Mouse (Mus musculus) thymus, postnatal 0 days (tissue): ENCODE results near the gene Coro7. TPM values are rescaled to one million over a fixed set of nuclear protein-coding genes. Genes with fewer than 3 reads are reported as not detected.

Source experiments
- DNase-seq: peaks from one replicate; pipeline ENCODE4 v3.0.0-alpha.2; 2015; ENCODE audit warnings: low spot score
- polyA plus RNA-seq: library from polyadenylated mRNA; unstranded; fragments of >200 nt; fragmentation: Nextera tagmentation; extraction: Ambion mirVana; gene quantifications from 2 replicates; pipeline ENCODE4 v1.2.1, GENCODE M21; 2015

The Coro7 gene
- polyA plus RNA-seq, 1 experiment from 2014 or later, result 55.0 TPM

DNA sequence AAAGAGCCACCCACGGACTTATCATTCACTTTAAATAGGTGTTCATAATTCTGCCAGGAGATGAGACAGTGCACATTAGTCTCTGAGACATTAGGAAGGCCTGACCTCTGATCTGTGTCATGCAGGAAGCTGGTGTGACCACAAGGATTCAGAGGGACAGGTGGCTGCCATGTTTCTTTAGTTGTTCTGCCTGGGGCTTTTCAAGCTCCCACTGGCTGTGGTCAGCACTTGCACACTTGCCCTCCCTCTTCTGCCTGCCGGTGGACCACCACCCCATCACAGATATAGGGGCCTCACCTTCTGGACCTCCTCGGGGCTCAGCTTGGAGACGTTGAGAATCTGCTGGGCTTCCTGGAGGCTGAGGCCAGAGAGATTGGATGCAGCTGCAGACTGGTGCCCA lies 62.7 kb downstream of the Coro7 start:
- no peak for DNase-seq

- no peak for DNase-seq
These were observed 64.3 kb downstream of the Coro7 start for GRCm38 (mm10) chr16:4615297-4615696.

GRCm38 (mm10) chr16:4614639-4615038 lies 64.9 kb downstream of the Coro7 start:
- DNase-seq, result no peak

DNA sequence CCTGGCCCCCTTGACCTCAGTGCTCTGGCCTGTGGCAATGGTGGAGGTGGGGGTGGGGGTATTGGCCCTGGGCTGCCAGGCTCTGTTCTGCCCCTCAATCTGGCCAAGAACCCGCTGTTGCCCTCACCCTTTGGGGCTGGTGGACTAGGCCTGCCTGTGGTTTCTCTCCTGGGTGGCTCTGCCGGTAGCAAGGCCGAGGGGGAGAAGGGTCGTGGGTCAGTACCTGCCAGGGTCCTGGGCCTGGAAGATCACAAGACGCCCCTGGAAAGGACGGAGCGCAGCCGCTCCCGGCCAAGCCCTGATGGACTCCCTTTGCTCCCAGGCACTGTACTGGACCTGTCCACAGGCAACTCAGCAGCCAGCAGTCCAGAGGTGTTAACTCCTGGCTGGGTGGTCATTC lies 65.8 kb downstream of the Coro7 start:
- no peak for DNase-seq

DNA sequence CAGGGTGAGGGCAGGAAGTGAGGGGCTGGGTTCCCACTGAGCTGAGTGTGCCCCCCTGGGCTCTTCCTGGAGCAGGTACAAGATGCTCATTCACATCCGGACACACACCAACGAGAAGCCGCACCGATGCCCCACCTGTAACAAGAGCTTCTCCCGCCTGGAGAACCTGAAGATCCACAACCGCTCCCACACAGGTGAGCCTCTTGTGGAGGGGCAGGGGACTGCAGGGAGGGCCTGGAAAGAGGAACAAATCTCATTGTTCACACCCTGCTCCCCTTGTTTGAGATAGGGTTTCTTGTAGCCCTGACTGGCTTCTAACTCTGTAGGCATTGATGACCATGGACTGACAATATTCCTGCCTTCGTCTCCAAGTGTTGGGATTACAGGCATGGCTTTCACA lies 67.9 kb downstream of the Coro7 start:
- DNase-seq, result no peak

GRCm38 (mm10) chr16:4611193-4611592 lies 68.4 kb downstream of the Coro7 start:
- DNase-seq, result no peak

- DNase-seq, result no peak
These were observed 71.0 kb downstream of the Coro7 start for GRCm38 (mm10) chr16:4608532-4609059.

DNA sequence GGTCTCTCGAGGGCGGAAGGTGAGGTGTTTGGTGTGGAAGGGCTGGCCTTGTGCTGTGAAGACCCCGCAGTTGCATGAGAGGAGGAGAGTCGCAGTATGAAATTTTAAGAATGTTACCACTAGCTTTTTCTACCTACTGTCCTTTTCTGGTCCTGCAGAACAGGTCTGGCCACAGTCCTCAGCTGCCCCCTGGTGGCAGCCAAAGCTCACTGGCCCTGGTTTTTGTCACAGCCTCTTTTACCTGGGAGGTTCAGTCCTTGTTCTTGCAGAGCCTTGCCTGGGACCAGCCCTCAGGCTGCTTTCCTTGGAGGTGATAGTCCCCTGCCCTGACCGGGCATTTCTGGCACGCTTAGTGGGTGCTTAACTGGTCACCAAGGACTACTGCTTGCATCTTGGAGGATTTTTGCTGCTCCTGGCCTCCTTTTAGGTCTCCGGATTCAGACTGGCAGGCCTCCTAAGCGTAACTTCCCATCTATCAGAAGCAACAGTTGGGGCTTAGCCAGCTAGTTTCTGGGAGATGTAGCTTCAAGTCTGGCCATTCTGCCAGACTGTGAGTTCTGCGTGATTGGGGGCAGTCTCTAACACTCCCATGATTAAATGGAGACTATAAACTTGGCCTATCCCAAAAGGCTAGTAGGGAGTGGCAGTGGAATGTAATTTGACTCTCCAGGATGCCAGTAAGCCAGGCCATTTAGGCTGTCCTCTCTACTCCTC lies 71.6 kb downstream of the Coro7 start:
- DNase-seq, result peak; percentile 88

- peak; percentile 32 for DNase-seq
These were observed 73.0 kb downstream of the Coro7 start for GRCm38 (mm10) chr16:4606431-4607084.

DNA sequence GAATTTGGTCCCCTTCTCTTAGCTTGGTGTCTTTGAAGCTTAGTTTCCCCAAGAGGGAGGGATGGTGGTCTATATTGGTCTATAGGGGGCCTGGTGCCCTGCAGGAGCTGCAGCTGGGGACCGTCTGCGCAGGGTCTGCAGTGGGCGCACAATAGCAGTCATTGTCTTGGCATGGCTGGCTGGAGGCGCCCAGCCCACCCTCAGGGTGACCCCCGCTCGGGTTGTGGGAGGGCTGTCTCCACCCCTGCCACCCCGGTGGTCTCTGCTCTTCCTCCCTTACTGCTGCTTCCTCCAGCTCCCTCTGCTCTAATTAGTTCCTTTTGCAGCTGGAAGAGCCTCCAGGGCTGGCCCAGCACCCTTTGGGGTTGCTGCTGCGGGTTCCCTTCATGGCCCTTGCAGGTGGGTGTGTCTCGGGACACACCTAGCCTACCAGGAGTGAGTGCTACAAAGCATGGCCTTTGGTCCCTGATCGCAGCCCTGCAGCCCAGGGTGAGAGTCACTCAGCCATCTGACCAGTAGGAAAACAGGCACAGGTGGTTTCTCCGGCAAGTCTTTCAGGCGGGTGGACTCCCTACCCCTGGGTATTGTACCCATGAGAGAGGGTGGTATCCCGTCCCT lies 74.0 kb downstream of the Coro7 start:
- no peak for DNase-seq

DNA sequence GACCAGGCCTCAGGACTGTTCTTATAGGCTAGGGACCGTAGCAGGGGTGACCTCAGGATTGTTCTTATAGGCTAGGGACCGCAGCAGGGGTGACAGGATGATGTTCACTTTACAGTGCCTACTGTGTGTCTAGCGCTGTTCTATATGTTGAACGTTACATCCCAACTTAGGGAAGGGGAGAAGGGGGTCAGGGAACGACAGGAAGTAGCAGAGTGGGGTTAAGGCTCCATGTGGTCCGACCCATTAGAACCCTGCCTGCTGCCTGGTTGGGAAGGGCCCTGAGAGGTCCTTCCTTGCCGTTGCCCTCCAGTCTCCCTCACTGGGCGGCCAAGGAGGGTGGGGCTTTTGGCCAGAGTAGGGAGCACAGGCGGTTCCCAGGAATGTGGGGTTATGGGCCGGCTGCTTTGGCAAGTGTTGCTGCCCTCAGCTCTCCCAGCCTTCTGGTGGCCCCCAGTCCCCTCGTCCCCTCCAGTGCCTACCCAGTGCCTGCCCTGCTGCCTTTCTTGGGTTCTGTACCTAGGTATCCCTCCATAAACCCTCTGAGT lies 75.2 kb downstream of the Coro7 start:
- DNase-seq, result no peak

- no peak for DNase-seq
These were observed 76.1 kb downstream of the Coro7 start for GRCm38 (mm10) chr16:4603453-4603837.

- DNase-seq, result no peak
These were observed 76.7 kb downstream of the Coro7 start for GRCm38 (mm10) chr16:4602766-4603452.

- no peak for DNase-seq
These were observed 77.4 kb downstream of the Coro7 start for GRCm38 (mm10) chr16:4602189-4602588.

- DNase-seq, result no peak
These were observed 78.8 kb downstream of the Coro7 start for GRCm38 (mm10) chr16:4600701-4601310.

DNA sequence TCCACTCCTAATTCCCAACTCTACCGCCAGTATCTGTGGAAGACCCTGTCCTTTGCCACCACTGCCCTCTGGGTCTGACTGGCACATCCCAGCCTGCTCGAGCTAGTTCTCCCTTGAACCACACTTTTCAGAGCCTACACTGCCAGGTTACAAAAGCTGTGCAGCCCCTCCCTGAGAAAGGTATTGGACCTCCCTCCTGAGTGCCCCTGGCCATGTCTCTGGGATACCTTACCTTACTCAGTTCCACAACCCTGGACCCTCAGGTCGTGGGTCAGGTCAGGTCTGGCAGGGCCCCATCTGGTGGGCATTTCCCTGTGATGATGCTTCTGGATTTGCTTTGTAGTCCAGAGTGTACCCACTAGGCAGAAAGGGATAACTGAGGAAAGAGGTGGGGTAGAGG lies 80.0 kb downstream of the Coro7 start:
- DNase-seq, result no peak

- no peak for DNase-seq
These were observed 80.6 kb downstream of the Coro7 start for GRCm38 (mm10) chr16:4598891-4599543.

DNA sequence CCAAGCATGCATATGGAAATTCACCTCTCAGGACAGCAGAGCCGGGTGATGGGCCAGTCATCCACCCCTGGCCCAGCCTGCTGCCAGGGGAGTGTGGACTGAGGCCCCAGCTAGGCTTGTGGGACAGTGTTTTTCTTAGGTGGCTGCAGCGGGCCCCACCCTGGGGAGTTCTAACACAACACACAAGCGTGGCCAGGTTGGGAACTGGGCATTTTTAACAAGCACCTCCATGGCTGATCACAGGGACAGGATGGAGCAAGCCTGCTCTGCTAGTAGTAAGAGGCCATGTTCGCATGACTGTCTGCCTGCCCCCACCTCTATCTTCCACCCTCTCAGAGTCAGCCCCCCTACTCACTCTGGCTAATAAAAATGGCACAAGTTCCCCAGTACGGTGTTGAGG lies 81.5 kb downstream of the Coro7 start:
- no peak for DNase-seq

GRCm38 (mm10) chr16:4597296-4597695 lies 82.3 kb downstream of the Coro7 start:
- DNase-seq, result no peak

- DNase-seq, result no peak
These were observed 82.7 kb downstream of the Coro7 start for GRCm38 (mm10) chr16:4596836-4597235.
